Mouse (Mus musculus) liver (tissue): ENCODE measurements around the gene Scamp4.
"Not testable (repeated sequence)": the region's sequence is repeated elsewhere in the genome, so short reads cannot be mapped to it uniquely, and the experiment has no call there.

ENCODE experiments used
- DNase-seq: peaks from one replicate; pipeline ENCODE4 v3.0.0-alpha.2; 2020; ENCODE audit warnings: mixed read lengths

Gene Scamp4

DNA sequence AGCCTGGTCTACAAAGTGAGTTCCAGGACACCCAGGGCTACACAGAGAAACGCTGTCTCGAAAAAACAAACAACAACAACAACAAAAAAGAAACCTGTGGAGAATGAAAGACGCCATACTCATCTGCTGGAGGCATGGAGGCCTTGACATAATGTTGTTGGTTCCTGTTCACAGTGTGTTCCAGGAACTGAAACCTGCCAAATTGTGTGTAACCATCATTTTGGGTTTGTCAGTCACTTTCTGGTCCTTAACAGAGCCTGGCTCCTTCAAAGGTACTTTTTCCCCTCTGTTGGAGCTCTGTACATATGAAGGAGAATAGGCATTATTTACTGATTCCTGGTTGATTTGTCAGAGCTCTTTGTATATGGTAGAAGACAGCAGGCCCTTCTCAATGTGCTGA, 9.2 kb downstream of the Scamp4 start:
- no peak for DNase-seq

DNA sequence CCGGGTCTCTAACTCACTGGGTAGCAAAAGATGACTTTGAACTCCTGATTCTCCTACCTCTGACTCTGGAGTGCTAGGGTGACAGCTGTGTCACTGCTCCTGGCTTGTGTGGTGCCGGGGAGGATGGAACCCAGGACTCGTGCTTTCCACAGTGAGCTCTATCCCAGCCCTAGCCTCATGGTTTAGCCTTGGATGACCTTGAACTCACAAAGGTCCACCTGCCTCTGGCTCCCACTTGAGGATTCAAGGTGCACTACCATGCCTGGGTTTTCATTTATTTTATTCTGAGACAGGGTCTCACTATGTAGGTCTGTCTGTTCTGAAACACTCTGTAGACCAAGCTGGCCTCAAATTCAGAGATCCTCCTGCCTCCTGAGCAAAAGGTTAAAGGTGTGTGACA, 11.1 kb downstream of the Scamp4 start:
- no peak for DNase-seq

DNA sequence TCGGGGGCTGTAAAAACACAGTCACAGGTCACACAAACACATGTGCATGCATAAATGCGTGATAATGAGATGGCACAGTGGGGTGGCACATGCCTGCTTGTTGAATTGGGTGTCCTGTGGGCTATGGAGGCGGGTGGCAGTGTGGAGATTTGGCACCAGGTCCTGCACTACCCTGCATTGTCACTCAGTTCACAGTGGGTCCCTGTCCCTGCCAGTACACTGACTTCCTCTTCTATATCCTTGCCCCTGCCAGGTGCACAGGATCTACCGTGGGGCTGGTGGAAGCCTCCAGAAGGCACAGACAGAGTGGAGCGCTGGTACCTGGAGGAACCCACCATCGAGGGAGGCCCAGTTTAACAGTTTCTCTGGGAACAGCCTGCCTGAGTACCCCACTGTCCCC, 11.7 kb downstream of the Scamp4 start:
- DNase-seq = no peak

DNA sequence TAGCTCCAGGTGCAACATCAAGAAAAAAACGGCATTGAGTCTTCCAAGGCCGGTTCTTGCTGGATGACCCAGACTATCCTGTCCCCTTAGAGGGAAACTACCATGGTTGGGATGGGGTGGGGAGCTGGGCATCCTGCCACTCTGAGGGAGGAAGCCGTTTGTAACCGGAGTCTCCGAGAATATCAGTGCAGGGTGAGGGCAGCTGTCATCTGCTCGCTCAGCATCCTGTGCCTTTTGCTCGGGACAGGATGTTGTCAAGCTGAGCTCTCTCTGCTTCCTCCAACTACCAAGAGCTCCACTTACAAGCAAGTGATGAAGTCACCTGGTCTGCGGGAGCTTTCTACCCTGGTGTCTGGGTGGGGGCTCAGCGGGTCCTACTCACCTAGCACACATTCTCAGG, 15.5 kb downstream of the Scamp4 start:
- DNase-seq = no peak

DNA sequence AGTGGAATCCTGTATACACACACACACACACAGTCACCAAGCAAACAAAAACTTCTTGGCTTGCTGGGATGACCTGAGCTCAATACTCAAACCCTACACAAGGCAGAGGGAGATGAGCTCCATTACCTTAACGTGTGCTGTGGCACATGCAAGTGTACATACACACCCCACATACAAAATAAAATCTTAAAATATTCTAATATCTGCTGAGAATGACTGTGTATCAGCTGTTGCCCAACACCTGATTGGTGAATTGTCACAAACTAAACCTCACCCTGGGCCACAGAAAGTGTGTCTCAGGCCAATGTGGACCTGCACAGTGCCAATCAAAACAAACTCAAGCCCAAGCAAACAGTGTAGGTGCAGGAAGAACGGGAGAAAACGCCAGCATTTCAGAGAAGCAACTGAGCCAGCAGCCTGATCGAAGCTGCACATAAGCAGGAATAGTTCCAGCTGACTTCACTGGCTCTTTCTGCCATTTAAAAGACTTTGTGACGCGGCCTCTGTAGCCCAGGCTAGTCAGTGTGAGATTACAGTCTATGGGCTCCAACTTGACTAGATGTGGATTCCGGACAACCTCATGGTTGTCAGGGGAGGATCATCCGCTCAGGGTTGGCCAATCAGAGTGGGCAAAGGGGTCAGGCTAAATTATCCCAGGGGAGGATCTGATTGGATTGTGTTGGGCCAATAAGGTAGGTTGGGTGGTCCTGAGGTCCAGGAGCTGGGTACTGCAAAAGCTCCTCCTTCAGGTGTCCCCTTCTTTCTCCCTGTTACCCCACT, 17.0 kb downstream of the Scamp4 start:
- DNase-seq = no peak

DNA sequence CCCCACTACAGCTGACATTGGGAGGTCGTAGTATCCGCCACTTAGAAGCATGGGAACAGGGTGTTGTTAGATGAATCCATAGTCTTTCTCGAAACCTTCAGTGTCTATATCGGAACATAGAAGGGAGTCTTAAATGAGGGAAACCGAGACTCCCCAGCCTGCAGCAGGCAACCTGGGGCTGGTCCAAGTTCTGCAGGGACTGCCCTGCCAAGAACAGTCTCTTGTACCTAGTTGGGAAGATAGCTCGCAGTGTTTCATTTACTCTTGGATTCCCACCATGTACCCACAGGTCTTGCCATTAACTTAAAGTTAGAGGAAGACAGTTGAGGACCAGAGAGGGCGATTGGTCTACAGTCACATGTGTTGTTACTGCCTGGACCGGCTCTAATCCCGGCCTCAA, 17.7 kb downstream of the Scamp4 start:
- DNase-seq = no peak

DNA sequence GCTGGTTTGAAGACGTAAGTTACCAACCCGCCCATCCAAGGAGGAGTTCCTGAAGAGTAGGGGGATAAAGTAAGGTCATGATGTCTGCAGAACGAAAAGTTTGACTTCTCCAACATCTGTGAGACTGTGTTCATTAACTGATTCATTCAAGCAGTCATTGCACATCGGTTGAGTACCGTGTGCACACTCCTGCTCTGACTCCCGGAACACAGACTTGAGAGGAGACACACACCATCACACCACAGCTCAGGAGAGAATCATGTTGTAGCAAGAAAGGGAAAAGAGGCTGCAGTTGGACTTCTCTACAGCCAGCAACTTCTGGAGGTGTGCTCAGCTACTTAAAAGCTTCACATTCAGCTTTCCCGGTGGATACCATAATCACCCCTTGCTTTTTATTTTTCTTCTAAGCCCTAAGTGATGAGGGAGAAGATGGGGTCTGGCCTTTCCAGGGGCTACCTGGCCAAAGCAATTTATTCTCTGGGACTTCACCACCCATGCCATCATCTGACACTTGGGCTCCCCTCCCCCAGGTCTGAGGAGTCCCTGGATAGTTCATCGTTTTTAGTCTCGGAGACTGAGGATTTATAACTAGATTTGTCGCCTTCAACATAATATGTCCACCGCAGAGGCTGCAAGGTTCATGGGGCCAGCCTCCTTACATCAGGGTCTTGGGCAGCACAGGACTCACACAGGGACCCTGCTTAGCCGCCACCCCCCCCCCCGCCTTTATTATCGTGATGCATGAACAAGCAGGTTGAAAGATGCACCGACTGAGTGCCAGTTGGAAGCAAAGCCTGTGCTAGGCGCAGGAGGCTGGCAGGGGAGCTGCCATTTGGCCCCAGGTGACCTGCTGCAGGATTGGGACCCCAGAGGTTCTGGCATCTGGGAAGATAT, 18.4 kb downstream of the Scamp4 start:
- DNase-seq = no peak

DNA sequence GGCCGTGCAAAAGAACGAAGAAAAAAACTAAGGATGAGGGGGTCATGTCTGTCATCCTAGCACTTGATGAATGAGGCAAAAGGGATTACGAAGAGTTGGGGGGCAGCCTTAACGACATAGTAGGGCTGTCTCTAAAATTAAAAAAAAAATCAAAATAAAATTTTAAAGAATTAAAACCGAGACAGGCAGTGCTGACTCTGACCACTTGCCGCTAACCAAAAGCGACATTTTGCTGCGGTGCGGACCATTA, 18.9 kb downstream of the Scamp4 start:
- no peak for DNase-seq

DNA sequence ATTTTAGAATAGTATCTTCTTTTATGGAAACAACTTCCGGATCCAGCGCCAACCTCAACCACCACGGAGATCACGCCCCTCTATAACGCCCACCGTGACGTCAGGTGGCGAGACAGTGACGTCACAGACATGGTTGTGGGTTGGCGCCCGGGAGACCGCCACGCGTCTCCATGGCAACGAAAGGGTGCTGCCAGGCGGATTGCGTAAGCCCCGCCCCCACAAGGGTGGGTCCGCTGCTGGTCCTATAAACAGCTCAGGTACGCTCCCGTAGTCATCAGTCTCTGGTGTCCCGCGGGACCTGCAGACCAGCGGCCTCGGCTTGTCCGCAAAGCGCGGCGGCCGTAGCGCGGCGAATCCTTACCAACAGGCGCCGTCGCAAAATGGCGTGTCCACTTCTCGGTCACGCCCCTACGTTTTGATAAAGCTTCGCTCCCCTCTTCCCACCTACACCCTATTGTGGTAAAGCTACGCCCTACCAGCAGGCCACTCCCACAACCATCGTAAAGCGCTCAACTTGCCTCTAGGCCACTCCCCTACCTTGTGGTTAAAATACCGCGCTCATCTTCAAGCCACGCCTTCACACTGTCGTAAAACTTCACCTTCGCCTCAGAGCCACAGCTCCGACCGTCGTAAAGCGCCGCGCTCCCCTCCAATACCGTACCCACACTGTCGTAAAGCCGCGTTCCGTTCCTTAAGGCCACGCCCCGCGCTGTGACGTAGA, 19.4 kb downstream of the Scamp4 start:
- DNase-seq = peak; percentile 99

DNA sequence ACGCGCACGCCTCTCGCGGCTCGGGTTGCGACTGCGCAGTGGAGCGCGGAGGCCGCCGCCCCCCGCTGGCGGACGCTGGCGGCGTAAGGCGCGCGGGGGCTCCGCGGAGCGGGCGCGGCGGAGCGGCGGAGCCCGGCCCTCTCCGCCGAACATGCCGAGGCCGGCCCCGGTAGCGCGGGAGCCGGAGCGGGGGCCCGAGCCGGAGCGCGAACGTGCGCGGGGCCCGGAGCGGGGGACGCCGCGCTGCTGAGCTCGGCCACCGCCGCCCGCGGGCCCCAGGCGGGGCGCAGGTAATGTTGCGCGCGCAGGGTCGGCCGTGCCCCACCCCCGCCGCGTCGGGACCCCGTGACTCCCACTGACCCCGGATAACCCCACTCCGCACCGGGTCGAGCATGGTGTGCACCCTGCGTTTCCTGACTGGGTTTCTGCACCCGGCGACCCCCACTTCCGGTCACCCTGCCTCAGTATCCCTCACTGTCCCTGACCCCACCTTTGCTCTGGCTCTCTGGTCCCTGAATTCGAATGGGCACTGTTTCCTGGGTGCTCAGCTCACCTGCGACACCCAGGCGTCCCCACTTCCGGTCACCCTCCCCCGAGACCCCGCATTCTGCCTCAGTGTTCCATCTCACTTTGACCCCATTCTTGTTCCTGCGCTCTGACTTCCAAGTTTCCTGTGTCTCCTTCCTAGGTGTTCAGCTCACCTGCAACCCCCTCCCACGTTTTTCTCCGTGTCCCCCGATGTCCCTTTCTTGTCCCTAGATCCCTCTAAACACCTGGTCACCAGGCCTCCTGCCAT, 20.2 kb downstream of the Scamp4 start, which contains the start of gene Csnk1g2:
Gene Csnk1g2 (plus strand): TSS at position 178 of the 796 bp plus-strand sequence.
- DNase-seq = peak; percentile 69

DNA sequence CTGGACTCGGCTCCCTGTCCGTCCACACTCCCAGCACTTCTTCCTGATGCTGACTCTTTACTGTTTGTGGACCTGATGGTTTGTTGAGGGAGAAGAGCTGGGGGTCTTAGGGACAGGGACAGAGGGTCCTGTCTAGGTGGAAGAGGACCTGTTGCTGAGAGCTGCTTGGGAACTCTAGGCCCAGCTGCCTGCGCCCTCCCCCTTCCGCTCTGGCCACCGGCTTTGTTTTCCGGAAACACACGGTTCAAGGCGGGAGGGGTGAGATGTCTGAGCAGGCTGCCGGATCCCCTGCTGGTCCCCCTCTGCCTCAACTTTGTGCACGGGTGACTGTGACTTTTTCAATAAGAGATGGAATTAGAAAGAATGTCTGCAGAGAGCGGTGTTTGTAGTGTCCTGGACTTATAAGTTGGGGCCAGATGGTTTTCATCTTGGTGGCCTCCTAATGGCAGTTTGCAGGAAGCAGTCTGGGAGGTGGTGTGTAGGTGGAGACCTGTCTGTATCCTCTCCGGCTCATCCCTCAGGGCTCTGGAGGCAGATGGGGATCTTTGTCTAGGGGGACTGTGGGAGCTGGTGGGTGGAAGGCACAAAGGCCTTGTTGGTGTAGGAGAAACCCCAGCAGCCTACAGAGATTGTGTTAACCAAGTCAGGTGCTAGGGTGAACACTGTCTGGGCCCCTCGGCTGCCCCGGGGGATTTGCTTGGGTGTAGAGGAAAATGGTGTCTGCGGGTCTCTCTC, 21.0 kb downstream of the Scamp4 start:
- DNase-seq = peak; percentile 63

DNA sequence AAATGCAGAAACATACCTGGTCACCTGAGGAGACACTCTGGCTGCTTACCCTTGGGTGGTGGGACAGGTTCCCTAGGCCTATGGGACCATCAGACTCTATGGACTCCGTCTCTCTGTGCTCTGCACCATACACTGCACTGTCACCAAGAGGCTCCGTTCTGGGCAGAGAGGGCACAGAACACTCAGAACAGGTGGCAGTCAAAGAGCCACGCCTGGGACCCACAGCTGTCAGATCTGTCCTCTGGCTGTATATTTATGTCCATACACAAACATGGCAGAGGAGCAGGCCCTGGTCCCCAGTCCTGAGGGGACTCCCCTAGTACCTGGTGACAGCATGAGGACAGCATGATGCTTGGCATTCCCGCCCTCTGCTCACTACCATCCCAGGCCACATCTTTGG, 23.1 kb downstream of the Scamp4 start:
- DNase-seq = no peak

DNA sequence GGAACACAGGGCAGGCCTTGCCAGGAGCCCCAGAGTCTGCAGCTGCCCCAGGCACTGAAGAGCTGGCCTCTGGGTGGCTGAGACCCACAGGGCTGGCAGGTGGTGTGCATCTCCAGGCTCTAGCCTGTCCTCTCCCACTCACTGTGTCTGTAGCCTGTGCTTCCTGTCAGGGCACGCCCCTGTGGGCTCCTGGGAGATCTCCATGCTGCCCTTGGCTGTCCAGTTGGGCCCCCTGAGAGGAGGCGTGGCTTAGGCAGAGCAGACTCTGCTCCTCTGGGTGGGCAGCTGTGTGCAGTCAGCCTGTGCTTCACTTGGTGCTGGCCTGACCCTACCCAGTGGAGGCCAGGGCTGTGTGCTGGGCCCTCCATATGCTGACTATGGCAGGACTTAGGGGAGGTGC, 25.0 kb downstream of the Scamp4 start:
- peak; percentile 38 for DNase-seq

DNA sequence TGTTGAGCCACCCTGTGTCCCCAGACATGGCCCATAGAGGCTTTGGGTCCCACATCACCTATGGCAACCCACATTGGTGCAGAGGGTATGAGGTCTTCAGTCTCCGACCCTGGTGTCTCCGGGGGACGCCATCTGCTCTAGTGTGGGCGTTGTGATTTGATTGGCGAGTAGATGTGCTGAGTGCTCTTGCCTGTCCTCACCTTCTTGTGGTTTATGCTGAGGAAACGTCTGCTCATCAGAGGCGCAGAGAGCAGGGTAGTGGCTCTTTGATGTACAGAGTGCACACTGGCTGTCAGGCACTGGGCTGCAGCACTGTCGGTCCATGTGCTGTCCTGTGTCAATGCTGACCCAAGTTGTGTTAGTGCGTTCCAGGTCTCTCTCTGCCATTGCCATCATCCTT, 26.3 kb downstream of the Scamp4 start:
- no peak for DNase-seq

DNA sequence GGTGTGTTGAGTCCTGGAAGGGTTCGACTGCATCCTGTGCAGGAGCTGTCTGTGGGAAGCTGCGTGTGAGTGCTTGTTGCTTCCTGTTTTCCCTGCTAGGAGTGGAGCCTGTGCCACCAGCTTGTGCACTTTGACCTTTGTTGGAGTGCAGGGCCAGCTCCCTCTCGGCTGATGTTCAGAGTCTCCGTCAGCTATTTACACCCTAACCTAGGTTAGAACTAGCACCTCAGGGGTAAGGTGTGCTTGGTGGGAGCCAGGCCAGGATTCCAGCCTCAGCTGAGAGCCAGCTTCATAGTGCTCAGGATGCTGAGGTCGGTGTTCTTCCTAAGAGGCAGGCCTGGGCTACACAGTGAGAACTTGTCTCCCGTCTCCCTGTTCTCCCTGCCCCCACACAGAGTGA, 32.7 kb downstream of the Scamp4 start:
- no peak for DNase-seq

DNA sequence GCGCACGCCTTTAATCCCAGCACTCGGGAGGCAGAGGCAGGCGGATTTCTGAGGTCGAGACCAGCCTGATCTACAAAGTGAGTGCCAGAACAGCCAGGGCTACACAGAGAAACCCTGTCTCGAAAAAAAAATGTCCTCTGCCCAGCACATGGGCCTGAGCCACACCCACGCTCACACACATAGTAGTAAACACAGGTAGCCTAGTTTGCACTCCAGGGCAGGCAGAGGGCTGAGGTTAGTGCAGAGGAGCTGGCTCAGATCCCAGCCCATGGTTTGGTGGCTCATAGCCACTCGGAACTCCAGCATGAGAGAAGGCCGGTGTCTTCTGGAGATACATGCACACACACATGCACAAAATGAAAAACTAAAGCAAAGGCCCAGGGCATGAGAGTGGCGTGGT, 44.3 kb downstream of the Scamp4 start:
- no peak for DNase-seq

DNA sequence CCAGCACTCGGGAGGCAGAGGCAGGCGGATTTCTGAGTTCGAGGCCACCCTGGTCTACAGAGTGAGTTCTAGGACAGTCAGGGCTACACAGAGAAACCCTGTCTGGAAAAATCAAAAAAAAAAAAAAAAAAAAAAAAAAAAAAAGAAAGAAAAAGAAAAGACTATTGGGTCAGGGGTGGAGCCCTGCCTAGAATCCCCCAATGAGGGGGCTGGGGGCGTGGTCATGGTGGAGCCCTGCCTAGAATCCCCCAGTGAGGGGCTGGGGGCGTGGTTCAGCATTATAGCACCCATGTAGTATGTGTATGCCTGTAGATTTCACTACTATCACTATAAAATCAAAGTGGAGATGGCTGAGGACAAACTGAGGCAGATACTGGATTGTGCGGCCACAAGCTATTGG, 47.2 kb downstream of the Scamp4 start:
- not testable (repeated sequence) for DNase-seq

DNA sequence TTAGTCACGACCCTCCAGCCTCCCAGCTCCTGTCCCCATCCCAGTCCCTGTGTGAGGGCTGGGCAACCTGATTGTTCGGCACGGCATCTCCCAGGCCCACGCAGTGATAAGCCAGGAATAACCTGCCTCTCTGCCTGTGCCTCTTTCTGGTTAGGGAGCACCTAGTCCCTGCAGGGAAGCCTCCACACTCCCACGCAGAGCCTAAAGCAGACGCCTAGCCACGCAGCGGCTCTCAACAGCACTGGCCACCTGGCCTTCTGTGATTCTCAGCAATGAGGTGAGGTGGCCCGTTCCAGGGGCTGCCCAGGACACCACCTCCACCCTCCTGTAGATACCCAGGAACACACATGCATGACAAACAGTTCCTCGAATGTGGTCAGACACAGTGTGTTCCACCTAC, 47.7 kb downstream of the Scamp4 start:
- DNase-seq = no peak

DNA sequence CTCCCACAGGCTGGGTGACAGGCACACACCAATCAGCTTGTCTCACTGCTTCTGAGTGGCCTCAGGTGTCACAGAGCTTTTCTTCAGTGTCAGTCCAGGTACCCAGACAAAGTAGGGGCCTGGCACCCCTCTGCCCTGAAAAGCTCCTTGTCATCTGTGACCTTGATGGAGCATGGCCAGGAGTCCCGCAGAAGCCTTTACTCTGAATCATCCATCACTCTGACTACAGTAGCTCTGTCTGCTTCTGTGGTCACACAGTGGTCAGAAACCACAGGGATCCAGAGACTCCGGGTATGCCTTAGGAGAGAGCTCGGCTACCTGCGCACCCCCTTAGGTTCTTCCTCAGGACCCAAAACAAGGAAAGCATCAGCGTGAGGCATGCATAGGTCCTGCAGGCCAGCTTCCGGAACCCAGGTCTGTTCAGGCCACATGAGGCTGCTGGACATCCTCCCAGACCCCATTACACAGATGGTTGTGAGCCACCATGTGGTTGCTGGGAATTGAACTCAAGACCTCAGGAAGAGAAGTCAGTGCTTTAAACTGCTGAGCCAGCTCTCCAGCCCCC, 50.6 kb downstream of the Scamp4 start:
- DNase-seq = no peak

DNA sequence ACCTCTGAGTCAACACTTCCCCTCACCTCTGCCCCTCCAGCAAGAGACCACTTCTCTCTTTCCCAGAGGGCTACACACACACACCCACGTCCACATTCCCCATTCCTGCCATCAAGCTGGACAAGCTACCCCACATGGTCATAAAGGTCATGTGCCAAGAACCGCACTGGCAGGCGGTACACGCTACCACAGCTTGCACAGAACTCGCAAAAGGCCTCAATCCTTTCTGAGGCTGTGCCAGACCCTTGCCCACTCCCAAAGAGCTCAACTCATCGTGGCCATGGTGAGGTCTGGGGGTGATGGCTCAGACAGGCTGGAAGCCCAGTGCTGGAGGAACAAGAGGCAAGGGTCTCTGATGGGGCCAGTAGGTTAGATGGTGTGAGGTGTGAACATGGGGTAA, 52.2 kb downstream of the Scamp4 start:
- no peak for DNase-seq

DNA sequence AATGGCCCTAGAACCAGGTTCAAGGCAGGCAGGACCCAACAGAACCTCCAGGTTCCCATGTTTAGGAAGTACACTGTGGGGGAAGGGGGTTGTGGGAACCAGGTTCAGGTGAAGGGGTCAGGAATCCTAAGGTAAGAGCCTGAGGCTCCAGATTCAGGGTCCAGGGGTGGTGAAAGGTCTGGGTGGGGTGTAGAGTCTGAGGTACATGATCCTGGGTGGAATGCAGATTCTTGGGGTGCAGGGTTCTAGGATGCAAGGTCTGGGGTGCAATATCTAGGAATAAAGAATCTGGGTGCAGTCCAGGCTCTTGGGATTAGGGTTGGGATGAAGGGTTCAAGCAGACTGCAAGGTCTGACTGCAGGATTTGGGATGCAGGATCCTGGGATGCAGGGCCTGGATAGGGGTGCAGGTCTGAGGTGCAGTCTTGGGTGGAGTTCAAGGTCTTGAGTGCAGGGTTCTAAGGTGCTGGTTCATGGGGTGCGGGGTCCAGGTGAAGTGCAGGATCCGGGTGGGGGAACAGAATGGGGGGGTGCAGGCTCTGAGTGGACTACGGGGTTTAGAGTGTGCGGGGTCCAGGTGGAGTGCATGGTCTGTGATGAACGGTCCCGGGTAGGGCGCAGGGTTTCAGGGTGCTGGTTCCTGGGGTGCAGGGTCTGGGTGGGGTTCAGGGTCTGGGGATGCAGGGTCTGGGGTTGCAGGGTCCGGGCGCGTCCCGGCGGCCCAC, 52.9 kb downstream of the Scamp4 start:
- DNase-seq = no peak
